Mouse (Mus musculus) 3134 (cell line): ENCODE data around the gene Tmem50a.
A peak's percentile ranks its signal among the peaks of the same experiment; 100 is the strongest.

Experiments used
- DNase-seq: peaks from one replicate; pipeline ENCODE4 v3.0.0-alpha.2; 2011; ENCODE audit warnings: low spot score; ENCODE audit not compliant: insufficient read length; ENCODE audit errors: extremely low read depth

The Tmem50a gene

GRCm38 (mm10) chr4:134879410-134879981 is 35.3 kb downstream of the Tmem50a start:
- peak; percentile 38 for DNase-seq

GRCm38 (mm10) chr4:134876171-134876570 is 38.7 kb downstream of the Tmem50a start:
- DNase-seq: no peak

- no peak for DNase-seq
Observed at GRCm38 (mm10) chr4:134871950-134872349, 42.9 kb downstream of the Tmem50a start.

GRCm38 (mm10) chr4:134871477-134871876 is 43.3 kb downstream of the Tmem50a start:
- DNase-seq: no peak

- DNase-seq: no peak
Observed at GRCm38 (mm10) chr4:134869815-134870375, 44.9 kb downstream of the Tmem50a start.

GRCm38 (mm10) chr4:134869068-134869730 is 45.6 kb downstream of the Tmem50a start:
- DNase-seq: no peak

GRCm38 (mm10) chr4:134868490-134868889 is 46.3 kb downstream of the Tmem50a start:
- DNase-seq: no peak

- DNase-seq: no peak
Observed at GRCm38 (mm10) chr4:134868065-134868464, 46.8 kb downstream of the Tmem50a start.

- no peak for DNase-seq
Observed at GRCm38 (mm10) chr4:134867661-134868060, 47.2 kb downstream of the Tmem50a start.

- DNase-seq: no peak
Observed at GRCm38 (mm10) chr4:134867213-134867612, 47.6 kb downstream of the Tmem50a start.

GRCm38 (mm10) chr4:134865789-134866188 is 49.0 kb downstream of the Tmem50a start:
- DNase-seq: no peak

- no peak for DNase-seq
Observed at GRCm38 (mm10) chr4:134865340-134865739, 49.5 kb downstream of the Tmem50a start.

GRCm38 (mm10) chr4:134863937-134864729 is 50.7 kb downstream of the Tmem50a start, which contains the start of gene Rhd:
TSS of gene Rhd (plus strand) at chr4:134864536.
- DNase-seq: no peak

GRCm38 (mm10) chr4:134862996-134863395 is 51.8 kb downstream of the Tmem50a start:
- no peak for DNase-seq

GRCm38 (mm10) chr4:134861884-134862283 is 52.9 kb downstream of the Tmem50a start:
- no peak for DNase-seq

GRCm38 (mm10) chr4:134858494-134858893 is 56.3 kb downstream of the Tmem50a start:
- no peak for DNase-seq

GRCm38 (mm10) chr4:134856501-134856900 is 58.3 kb downstream of the Tmem50a start:
- peak; percentile 22 for DNase-seq

- DNase-seq: no peak
Observed at GRCm38 (mm10) chr4:134856056-134856455, 58.8 kb downstream of the Tmem50a start.

- DNase-seq: no peak
Observed at GRCm38 (mm10) chr4:134855371-134855770, 59.5 kb downstream of the Tmem50a start.

- DNase-seq: peak; percentile 92
Observed at GRCm38 (mm10) chr4:134853637-134854485, 61.0 kb downstream of the Tmem50a start.
